Mouse (Mus musculus): ENCODE measurements around the gene Slc38a8.

The Slc38a8 gene

GRCm38 (mm10) chr8:119501598-119501997, at the start of gene Slc38a8:
Gene Slc38a8 (minus strand): TSS chr8:119501698.
- in situ Hi-C loops (cut with MboI; ENCODE audit: unreplicated experiment in 2 of 2) = no loop called here

- in situ Hi-C loops (cut with MboI; ENCODE audit: unreplicated experiment in 2 of 2) = no loop called here
Observed at GRCm38 (mm10) chr8:119548560-119549113, 47.1 kb upstream of the Slc38a8 start.

- in situ Hi-C loops (cut with MboI; ENCODE audit: unreplicated experiment in 2 of 2) = no loop called here
Observed at GRCm38 (mm10) chr8:119547019-119547691, 45.7 kb upstream of the Slc38a8 start.

- in situ Hi-C loops (cut with MboI; ENCODE audit: unreplicated experiment in 2 of 2) = no loop called here
Observed at GRCm38 (mm10) chr8:119545791-119546190, 44.3 kb upstream of the Slc38a8 start.

GRCm38 (mm10) chr8:119545180-119545579, 43.7 kb upstream of the Slc38a8 start:
- in situ Hi-C loops (cut with MboI; ENCODE audit: unreplicated experiment in 2 of 2) = no loop called here

- in situ Hi-C loops (cut with MboI; ENCODE audit: unreplicated experiment in 2 of 2) = no loop called here
Observed at GRCm38 (mm10) chr8:119544606-119545005, 43.1 kb upstream of the Slc38a8 start.

GRCm38 (mm10) chr8:119531973-119532372, 30.5 kb upstream of the Slc38a8 start:
- in situ Hi-C loops (cut with MboI; ENCODE audit: unreplicated experiment in 2 of 2) = no loop called here

- in situ Hi-C loops (cut with MboI; ENCODE audit: unreplicated experiment in 2 of 2) = no loop called here
Observed at GRCm38 (mm10) chr8:119531397-119531796, 29.9 kb upstream of the Slc38a8 start.

GRCm38 (mm10) chr8:119530937-119531336, 29.4 kb upstream of the Slc38a8 start:
- in situ Hi-C loops (cut with MboI; ENCODE audit: unreplicated experiment in 2 of 2) = no loop called here

- in situ Hi-C loops (cut with MboI; ENCODE audit: unreplicated experiment in 2 of 2) = loop anchor here (5.0 to 10.0 kb wide), 2 partner anchors 76 to 79 kb away; partner anchors contain the start of gene Taf1c (in 2 of the 2)
Observed at GRCm38 (mm10) chr8:119528762-119529161, 27.3 kb upstream of the Slc38a8 start.

GRCm38 (mm10) chr8:119520102-119520501, 18.6 kb upstream of the Slc38a8 start:
- in situ Hi-C loops (cut with MboI; ENCODE audit: unreplicated experiment in 2 of 2) = loop anchor here in 1 of 2 experiments (10.0 kb wide), 1 partner anchor 85 kb away; the partner anchor contains the start of gene Taf1c

- in situ Hi-C loops (cut with MboI; ENCODE audit: unreplicated experiment in 2 of 2) = no loop called here
Observed at GRCm38 (mm10) chr8:119516674-119517073, 15.2 kb upstream of the Slc38a8 start.

GRCm38 (mm10) chr8:119515767-119516166, 14.3 kb upstream of the Slc38a8 start:
- in situ Hi-C loops (cut with MboI; ENCODE audit: unreplicated experiment in 2 of 2) = no loop called here

- in situ Hi-C loops (cut with MboI; ENCODE audit: unreplicated experiment in 2 of 2) = no loop called here
Observed at GRCm38 (mm10) chr8:119514940-119515339, 13.4 kb upstream of the Slc38a8 start.

- in situ Hi-C loops (cut with MboI; ENCODE audit: unreplicated experiment in 2 of 2) = no loop called here
Observed at GRCm38 (mm10) chr8:119513405-119513804, 11.9 kb upstream of the Slc38a8 start.

GRCm38 (mm10) chr8:119511722-119512121, 10.2 kb upstream of the Slc38a8 start:
- in situ Hi-C loops (cut with MboI; ENCODE audit: unreplicated experiment in 2 of 2) = no loop called here

- in situ Hi-C loops (cut with MboI; ENCODE audit: unreplicated experiment in 2 of 2) = no loop called here
Observed at GRCm38 (mm10) chr8:119510471-119510870, 9.0 kb upstream of the Slc38a8 start.

- in situ Hi-C loops (cut with MboI; ENCODE audit: unreplicated experiment in 2 of 2) = no loop called here
Observed at GRCm38 (mm10) chr8:119506106-119506505, 4.6 kb upstream of the Slc38a8 start.

GRCm38 (mm10) chr8:119505488-119505887, 4.0 kb upstream of the Slc38a8 start:
- in situ Hi-C loops (cut with MboI; ENCODE audit: unreplicated experiment in 2 of 2) = no loop called here

GRCm38 (mm10) chr8:119503191-119503767, 1.8 kb upstream of the Slc38a8 start:
- in situ Hi-C loops (cut with MboI; ENCODE audit: unreplicated experiment in 2 of 2) = no loop called here

- in situ Hi-C loops (cut with MboI; ENCODE audit: unreplicated experiment in 2 of 2) = no loop called here
Observed at GRCm38 (mm10) chr8:119502111-119502510, 613 bp upstream of the Slc38a8 start.

GRCm38 (mm10) chr8:119499836-119500235, 1.7 kb downstream of the Slc38a8 start:
- in situ Hi-C loops (cut with MboI; ENCODE audit: unreplicated experiment in 2 of 2) = loop anchor here (5.0 kb wide), 2 partner anchors 48 to 88 kb away; no protein-coding TSS in a partner anchor

All from v-Abl transformed pro-B cells (cell line).